In genomic region chr1:152165490-152165905, GRCm38 (mm10) we compare ENCODE assay signal across 9 mouse cellular contexts.
DNase-seq lines count a peak whose midpoint lies in the region; ATAC-seq and TF ChIP-seq lines count a peak whose summit lies in the region.
"Had no signal": no experiment of that assay in that cellular context is flagged by ENCODE, and none has a peak within 500 bp of the region (broad histone marks: within the 10 kb centered on the region; RNA-seq: fewer than 3 reads in every experiment).

No protein-coding gene starts in this region.

- no peak overlapping the region for H3K4me3 ChIP-seq in hindbrain, embryonic 12.5 days
- no peak overlapping the region for H3K4me3 ChIP-seq in midbrain, embryonic 11.5 days (ENCODE audit: low read depth, low read length)
- H3K4me3 ChIP-seq: liver, embryonic 13.5 days had no signal

- H3K27ac ChIP-seq in hindbrain, embryonic 12.5 days, result peak overlapping the region; percentile 91
- H3K27ac ChIP-seq in midbrain, embryonic 11.5 days (ENCODE audit: low read depth, low read length), result peak overlapping the region; percentile 79
- H3K27ac ChIP-seq: liver, embryonic 13.5 days had no signal

- no peak for TF ChIP-seq POLR2A in brain, embryonic 14.5 days (IDR thresholded peaks at IDR 0.05; ENCODE audit: borderline replicate concordance, extremely low read depth, insufficient read depth, insufficient read length, poor library complexity, severe bottlenecking)

- no peaks in the 10 kb centered on the region for H3K9me3 ChIP-seq in hindbrain, embryonic 12.5 days (replicated peaks)
- H3K9me3 ChIP-seq in midbrain, embryonic 11.5 days (ENCODE audit: control insufficient read depth, low read length), result no peaks in the 10 kb centered on the region
- H3K9me3 ChIP-seq: liver, embryonic 13.5 days had no signal

- H3K27me3 ChIP-seq in hindbrain, embryonic 12.5 days, result no peaks in the 10 kb centered on the region
- no peaks in the 10 kb centered on the region for H3K27me3 ChIP-seq in midbrain, embryonic 11.5 days (ENCODE audit: control insufficient read depth, insufficient read depth, low read length)
- H3K27me3 ChIP-seq: liver, embryonic 13.5 days had no signal

- H3K9ac ChIP-seq in hindbrain, embryonic 12.5 days, result no peak overlapping the region
- H3K9ac ChIP-seq in midbrain, embryonic 11.5 days (ENCODE audit: low read length), result no peak overlapping the region
- H3K9ac ChIP-seq: liver, embryonic 13.5 days had no signal

- ATAC-seq in hindbrain, embryonic 12.5 days (ENCODE audit: low FRiP score), result peak; percentile 90
- ATAC-seq in midbrain, embryonic 11.5 days (ENCODE audit: low FRiP score), result peak; percentile 80

- peak overlapping the region; percentile 17; the same call in 1 of the 2 replicates for H3K4me2 ChIP-seq in hindbrain, embryonic 12.5 days (replicated peaks)
- no peak overlapping the region for H3K4me2 ChIP-seq in midbrain, embryonic 11.5 days
- H3K4me2 ChIP-seq: liver, embryonic 13.5 days had no signal

- H3K4me1 ChIP-seq in hindbrain, embryonic 12.5 days, result peaks cover 23% of the 10 kb centered on the region
- H3K4me1 ChIP-seq in midbrain, embryonic 11.5 days (ENCODE audit: control insufficient read depth, insufficient read depth, low read length), result no peaks in the 10 kb centered on the region
- H3K4me1 ChIP-seq: liver, embryonic 13.5 days had no signal

- peak; percentile 92 for DNase-seq in brain, embryonic 14.5 days (ENCODE audit: low read depth)
- peak; percentile 76 for DNase-seq in cerebellum, postnatal 25 days
- DNase-seq in midbrain, embryonic 11.5 days (ENCODE audit: low spot score, missing footprints), result no peak
- DNase-seq in urinary bladder, adult 18-20 months (ENCODE audit: low spot score in 2 of 2), result no peak
- DNase-seq in urinary bladder, postnatal 14 days (ENCODE audit: low spot score), result no peak
- no peak for DNase-seq in heart, adult 9 months (ENCODE audit: low spot score in 2 of 2)
- no peak for DNase-seq in T-cell, adult 2 months (ENCODE audit: low spot score)
- DNase-seq: liver, embryonic 13.5 days had no signal

- WGBS in hindbrain, embryonic 12.5 days, result 49% methylated on average over 5 of the region's 5 CpGs
- WGBS in midbrain, embryonic 11.5 days, result 55% methylated on average over 5 of the region's 5 CpGs

- H3K36me3 ChIP-seq in hindbrain, embryonic 12.5 days, result no peaks in the 10 kb centered on the region
- H3K36me3 ChIP-seq in midbrain, embryonic 11.5 days (ENCODE audit: control insufficient read depth, insufficient read depth, low read length), result no peaks in the 10 kb centered on the region
- H3K36me3 ChIP-seq: liver, embryonic 13.5 days had no signal

- TF ChIP-seq CTCF in brain, embryonic 14.5 days (IDR thresholded peaks at IDR 0.05; ENCODE audit: borderline replicate concordance, extremely low read depth, insufficient read depth, insufficient read length), result no peak

Comparison
In these comparisons a context has a peak if more than half of its experiments do, and no peak if none do; other contexts are left out.
1. DNase-seq: peak in brain, embryonic 14.5 days (single experiment) and cerebellum, postnatal 25 days (2 of 2); none in midbrain, embryonic 11.5 days (single experiment), urinary bladder, adult 18-20 months (0 of 2), urinary bladder, postnatal 14 days (single experiment), heart, adult 9 months (0 of 2) and T-cell, adult 2 months (single experiment).